Mouse (Mus musculus) myocyte (in vitro differentiated cells): ENCODE data around the gene Alpk1. TPM values are rescaled to one million over a fixed set of nuclear protein-coding genes. Genes with fewer than 3 reads are reported as not detected.

Experiments
- H3K27me3 ChIP-seq: one replicate; pipeline ENCODE4 v1.6.1; 2011; ENCODE audit not compliant: control insufficient read depth, insufficient read depth, insufficient read length
- H3K36me3 ChIP-seq: one replicate; pipeline ENCODE4 v1.6.1; 2011; ENCODE audit not compliant: control insufficient read depth, insufficient read depth
- H3K4me2 ChIP-seq: one replicate; pipeline ENCODE4 v1.6.1; 2011; ENCODE audit warnings: low read depth, control low read depth
- H3K4me3 ChIP-seq: one replicate; pipeline ENCODE4 v1.5.1; 2011; ENCODE audit warnings: mild to moderate bottlenecking, control low read depth, moderate library complexity
- H3K79me2 ChIP-seq: one replicate; pipeline ENCODE4 v1.6.1; 2011; ENCODE audit not compliant: control insufficient read depth, insufficient read depth
- H3ac ChIP-seq: one replicate; pipeline ENCODE4 v1.6.1; 2011; ENCODE audit not compliant: control insufficient read depth, insufficient read length
- CEBPB ChIP-seq: IDR thresholded peaks from 2 replicates; pipeline ENCODE4 v1.6.1; 2011; ENCODE audit warnings: mild to moderate bottlenecking, moderate library complexity; ENCODE audit not compliant: poor library complexity, insufficient read depth, severe bottlenecking
- E2F4 ChIP-seq: IDR thresholded peaks from one replicate; pipeline ENCODE4 v1.6.1; 2011; ENCODE audit warnings: mild to moderate bottlenecking, control low read depth, moderate library complexity; ENCODE audit not compliant: insufficient read depth
- MAX ChIP-seq: IDR thresholded peaks from one replicate; pipeline ENCODE4 v1.6.1; 2011; ENCODE audit warnings: low read depth, mild to moderate bottlenecking, control low read depth
- MYOD1 ChIP-seq, 3 experiments: IDR thresholded peaks; one replicate each; pipeline ENCODE4 v1.6.1; 2011; ENCODE audit warnings: control low read depth in 2 of 3, low read depth in 2 of 3, mild to moderate bottlenecking in 2 of 3, moderate library complexity in 1 of 3; ENCODE audit not compliant: insufficient read length in 2 of 3, control insufficient read depth in 1 of 3
- MYOG ChIP-seq, 3 experiments: IDR thresholded peaks; one replicate each; pipeline ENCODE4 v1.6.1; 2011; ENCODE audit warnings: control low read depth in 2 of 3, low read depth in 2 of 3, mild to moderate bottlenecking in 2 of 3; ENCODE audit not compliant: insufficient read length in 2 of 3, control insufficient read depth in 1 of 3, insufficient read depth in 1 of 3
- POLR2A ChIP-seq: IDR thresholded peaks from one replicate; pipeline ENCODE4 v1.6.1; 2011; ENCODE audit warnings: low read depth, mild to moderate bottlenecking, control low read depth, moderate library complexity; ENCODE audit not compliant: insufficient read length
- POLR2AphosphoS2 ChIP-seq: IDR thresholded peaks from one replicate; pipeline ENCODE4 v1.6.1; 2011; ENCODE audit warnings: low read depth, control low read depth; ENCODE audit not compliant: insufficient read length
- REST ChIP-seq: IDR thresholded peaks from one replicate; pipeline ENCODE4 v1.6.1; 2011; ENCODE audit warnings: mild to moderate bottlenecking, control low read depth, moderate library complexity; ENCODE audit not compliant: insufficient read depth, insufficient read length
- SRF ChIP-seq: IDR thresholded peaks from one replicate; pipeline ENCODE4 v1.6.1; 2011; ENCODE audit warnings: low read depth; ENCODE audit not compliant: control insufficient read depth, insufficient read length
- TCF12 ChIP-seq: IDR thresholded peaks from one replicate; pipeline ENCODE4 v1.6.1; 2011; ENCODE audit warnings: mild to moderate bottlenecking, control low read depth; ENCODE audit not compliant: poor library complexity, insufficient read depth, severe bottlenecking
- TCF3 ChIP-seq: IDR thresholded peaks from one replicate; pipeline ENCODE4 v1.6.1; 2011; ENCODE audit warnings: low read depth, control low read depth; ENCODE audit not compliant: insufficient read length
- USF1 ChIP-seq: IDR thresholded peaks from one replicate; pipeline ENCODE4 v1.6.1; 2011; ENCODE audit warnings: low read depth, mild to moderate bottlenecking, control low read depth, moderate library complexity
- polyA plus RNA-seq: library from polyadenylated mRNA; unstranded; fragments of >200 nt; fragmentation: generic; extraction: Trizol; gene quantifications from one replicate; pipeline ENCODE4 v1.2.1, GENCODE M21; 2012; ENCODE audit warnings: missing spikeins

Gene Alpk1
- polyA plus RNA-seq, 1 experiment = 1.8 TPM

GRCm38 (mm10) chr3:127791056-127791483, 10.7 kb upstream of the Alpk1 start:
- no peaks in the 10 kb centered on the region for H3K36me3 ChIP-seq
- peak overlapping the region; percentile 26 for H3K4me3 ChIP-seq
- peak overlapping the region; percentile 71 for H3K4me2 ChIP-seq
- no peak overlapping the region for H3ac ChIP-seq
- TF ChIP-seq TCF12 (no peak), TCF3 (no peak), MAX (no peak), SRF (no peak), MYOG (IDR thresholded peaks at IDR 0.05; ENCODE audit: control insufficient read depth in 1 of 3, insufficient read depth in 1 of 3, insufficient read length in 2 of 3, low read depth in 2 of 3) (no peak), USF1 (no peak)
- H3K79me2 ChIP-seq = no peaks in the 10 kb centered on the region
- H3K27me3 ChIP-seq = no peaks in the 10 kb centered on the region

- Histone ChIP-seq H3K4me2 (peak overlapping the region; percentile 71), H3K36me3 (no peaks in the 10 kb centered on the region), H3ac (no peak overlapping the region), H3K27me3 (no peaks in the 10 kb centered on the region), H3K79me2 (no peaks in the 10 kb centered on the region), H3K4me3 (peak overlapping the region; percentile 26)
- TF ChIP-seq POLR2AphosphoS2 = no peak
- no peak for TF ChIP-seq TCF12
- TF ChIP-seq MAX = no peak
- no peak for TF ChIP-seq REST
- no peak for TF ChIP-seq SRF
- TF ChIP-seq MYOG (IDR thresholded peaks at IDR 0.05; ENCODE audit: control insufficient read depth in 1 of 3, insufficient read depth in 1 of 3, insufficient read length in 2 of 3, low read depth in 2 of 3) = no peak
- TF ChIP-seq TCF3 = no peak
- TF ChIP-seq CEBPB = no peak
- TF ChIP-seq POLR2A = no peak
These were observed 10.1 kb upstream of the Alpk1 start for GRCm38 (mm10) chr3:127790234-127791055.

DNA sequence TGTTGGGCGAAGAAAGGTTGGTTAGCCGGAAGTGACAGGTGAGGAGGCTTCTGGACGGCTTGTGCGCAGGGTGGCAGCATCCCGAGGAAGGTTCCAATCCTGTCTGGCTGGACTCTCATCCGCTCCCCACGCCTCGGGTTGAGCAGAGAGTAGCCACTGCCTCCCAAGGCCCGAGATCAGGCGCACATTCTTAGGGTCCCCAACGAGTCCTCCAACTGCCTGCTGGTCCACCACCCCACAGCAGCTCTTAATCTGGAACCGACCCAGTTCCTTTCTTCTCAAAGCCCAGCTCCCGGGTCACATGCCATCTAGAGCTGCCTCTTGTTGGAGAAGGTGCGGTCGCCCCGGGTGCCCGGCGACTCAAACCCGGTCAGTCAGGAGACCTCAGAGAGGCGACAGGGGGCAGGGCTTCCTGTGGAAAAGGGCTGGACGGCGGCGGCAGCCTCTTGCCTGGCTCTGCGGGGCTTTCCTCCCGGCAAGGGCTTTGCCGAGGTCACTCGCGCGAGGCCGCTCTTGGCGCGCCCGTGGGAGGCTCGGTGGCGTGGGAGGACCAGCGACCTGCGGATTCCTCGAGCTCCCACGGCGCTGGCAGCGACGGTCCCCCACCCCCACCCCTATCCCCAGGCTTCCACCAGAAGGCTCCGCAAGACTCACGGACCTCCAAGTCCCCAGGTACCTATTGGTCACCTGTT, 9.3 kb upstream of the Alpk1 start, which contains the start of gene Tifa:
TSS of gene Tifa (plus strand) at position 306 of the 692 bp plus-strand sequence.
- peak within 1 kb of the TSS; percentile 26 for H3K4me3 ChIP-seq
- H3K79me2 ChIP-seq = no peaks in the 10 kb centered on the region
- TF ChIP-seq USF1 (no peak), POLR2AphosphoS2 (no peak)
- no peaks in the 10 kb centered on the region for H3K36me3 ChIP-seq
- no peak within 1 kb of the TSS for H3ac ChIP-seq
- H3K4me2 ChIP-seq = peak within 1 kb of the TSS; percentile 71
- no peaks in the 10 kb centered on the region for H3K27me3 ChIP-seq

DNA sequence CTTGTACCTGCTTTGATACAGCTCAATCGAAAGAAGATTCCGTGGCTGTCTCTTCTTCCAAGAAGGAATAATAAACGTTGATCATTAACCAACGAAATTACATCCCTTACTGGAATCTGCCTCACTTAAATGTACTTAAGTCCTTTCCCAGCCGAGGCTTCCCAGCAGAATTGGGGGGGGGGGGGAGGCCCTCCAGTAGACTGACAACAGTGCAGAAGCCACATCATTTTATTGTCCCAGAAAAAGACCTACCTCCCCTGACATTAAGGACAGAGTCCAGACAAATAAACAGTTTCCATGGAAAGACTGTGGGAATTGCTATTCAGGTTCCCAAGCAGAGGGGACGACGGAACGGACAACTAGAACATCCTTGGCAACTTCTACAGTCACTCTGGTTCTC, 8.6 kb upstream of the Alpk1 start:
- H3K4me3 ChIP-seq = no peak overlapping the region
- H3K4me2 ChIP-seq = no peak overlapping the region
- H3K27me3 ChIP-seq = no peaks in the 10 kb centered on the region
- H3K79me2 ChIP-seq = no peaks in the 10 kb centered on the region
- TF ChIP-seq E2F4 (no peak), MYOG (IDR thresholded peaks at IDR 0.05; ENCODE audit: control insufficient read depth in 1 of 3, insufficient read depth in 1 of 3, insufficient read length in 2 of 3, low read depth in 2 of 3) (no peak), CEBPB (no peak), MAX (no peak), POLR2A (no peak)
- no peak overlapping the region for H3ac ChIP-seq
- H3K36me3 ChIP-seq = no peaks in the 10 kb centered on the region

GRCm38 (mm10) chr3:127788038-127788437, 7.7 kb upstream of the Alpk1 start:
- H3ac ChIP-seq = no peak overlapping the region
- no peak overlapping the region for H3K4me2 ChIP-seq
- no peaks in the 10 kb centered on the region for H3K36me3 ChIP-seq
- TF ChIP-seq SRF (no peak), TCF3 (no peak), TCF12 (no peak), MAX (no peak), MYOD1 (IDR thresholded peaks at IDR 0.05; ENCODE audit: control insufficient read depth in 1 of 3, insufficient read length in 2 of 3, low read depth in 2 of 3) (no peak)
- H3K27me3 ChIP-seq = no peaks in the 10 kb centered on the region
- H3K4me3 ChIP-seq = no peak overlapping the region
- H3K79me2 ChIP-seq = no peaks in the 10 kb centered on the region
